Mouse (Mus musculus): ENCODE measurements around the gene Numbl.

Gene Numbl

DNA sequence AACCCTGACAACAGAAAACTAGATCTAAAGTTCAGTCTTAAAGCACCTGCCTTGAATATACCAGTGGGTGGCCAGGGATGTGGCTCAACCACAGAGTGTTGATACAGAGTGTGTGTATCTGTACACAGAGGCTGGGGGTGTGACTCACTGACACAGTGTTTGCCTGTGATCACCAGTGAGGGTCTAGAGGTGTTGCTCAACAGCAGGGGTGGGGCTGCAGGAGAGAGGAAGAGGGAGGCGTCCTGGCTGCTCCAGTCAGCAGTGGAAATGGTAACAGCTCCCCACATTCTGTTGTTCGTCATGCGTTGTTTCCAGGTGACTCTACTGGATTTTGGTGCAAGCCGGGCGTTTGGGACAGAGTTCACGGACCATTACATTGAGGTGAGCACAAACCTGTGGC, 6.3 kb upstream of the Numbl start:
- DNase-seq (ENCODE audit: low read depth, low spot score) = no peak

DNA sequence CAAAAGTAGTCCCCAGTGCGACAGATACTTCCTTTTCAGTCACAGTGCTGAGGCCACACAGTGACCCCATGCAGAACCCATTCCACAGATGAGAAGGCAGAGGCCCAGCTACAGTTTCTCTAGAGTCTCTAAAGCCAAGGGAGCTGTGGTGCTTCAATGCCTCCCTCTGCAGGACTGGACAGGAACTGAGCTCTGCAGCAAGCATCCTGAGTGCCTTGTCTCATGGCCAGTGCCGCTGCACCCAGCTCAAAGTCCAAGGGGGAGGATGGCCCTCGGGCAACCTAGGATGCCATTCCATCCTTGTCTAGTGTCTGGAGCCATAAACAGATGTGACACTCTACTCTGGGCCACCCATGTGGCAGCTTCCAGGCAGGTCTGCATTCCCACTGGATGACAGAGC, 2.5 kb upstream of the Numbl start:
- no peak for DNase-seq (ENCODE audit: low read depth, low spot score)

DNA sequence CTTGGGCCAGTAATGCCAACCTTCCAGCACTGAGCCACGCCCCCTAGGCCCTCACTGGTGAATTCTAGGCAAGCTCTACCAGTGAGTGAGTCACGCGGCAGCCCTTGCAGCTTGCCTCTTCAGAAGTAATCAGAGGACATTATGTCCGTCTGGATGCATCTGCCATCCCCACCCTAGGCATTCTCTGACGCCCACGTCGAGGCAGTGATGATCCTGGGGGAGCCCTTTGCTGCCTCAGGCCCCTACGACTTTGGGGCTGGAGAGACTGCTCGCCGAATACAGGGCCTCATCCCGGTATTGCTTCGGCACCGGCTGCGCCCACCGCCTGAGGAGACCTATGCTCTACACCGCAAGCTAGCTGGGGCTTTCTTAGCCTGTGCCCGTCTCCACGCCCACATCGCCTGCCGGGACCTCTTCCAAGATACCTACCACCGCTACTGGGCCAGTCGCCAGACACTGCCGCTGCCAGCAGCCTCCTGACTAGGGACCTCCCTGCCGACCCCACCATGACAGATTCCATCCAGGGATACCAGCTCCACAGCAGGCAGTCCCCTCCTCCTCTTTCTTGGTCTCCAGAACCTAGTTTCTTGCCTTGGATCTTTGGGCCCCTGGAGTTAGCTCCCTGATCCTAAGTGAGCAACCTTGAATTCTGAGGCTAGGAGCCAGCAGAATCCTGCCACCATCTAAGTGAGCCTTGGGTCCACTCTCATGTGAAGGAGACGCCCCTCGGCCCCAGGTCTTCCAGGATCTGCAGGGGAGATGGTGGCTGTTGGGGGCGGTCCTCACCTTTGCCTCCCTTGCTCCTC, 984 bp upstream of the Numbl start:
- no peak for DNase-seq (ENCODE audit: low read depth, low spot score)

DNA sequence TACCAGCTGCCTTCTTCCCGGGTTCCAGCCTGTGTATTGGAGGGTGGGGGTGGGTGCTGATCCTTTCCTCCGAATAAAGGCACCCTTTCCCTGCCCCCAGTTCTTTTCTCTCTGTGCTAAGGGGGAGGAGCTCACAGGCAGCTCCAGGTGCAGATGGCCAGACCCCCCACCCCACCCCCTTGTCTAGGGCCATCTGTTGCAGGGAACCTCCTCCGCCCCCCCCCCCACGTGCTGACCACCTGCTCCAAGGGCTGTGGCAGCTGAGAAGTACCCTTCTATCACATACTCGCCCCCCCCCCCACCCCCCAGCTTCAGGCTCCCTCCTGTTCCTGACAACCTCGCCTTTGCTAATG, 405 bp upstream of the Numbl start:
- DNase-seq (ENCODE audit: low read depth, low spot score) = no peak

DNA sequence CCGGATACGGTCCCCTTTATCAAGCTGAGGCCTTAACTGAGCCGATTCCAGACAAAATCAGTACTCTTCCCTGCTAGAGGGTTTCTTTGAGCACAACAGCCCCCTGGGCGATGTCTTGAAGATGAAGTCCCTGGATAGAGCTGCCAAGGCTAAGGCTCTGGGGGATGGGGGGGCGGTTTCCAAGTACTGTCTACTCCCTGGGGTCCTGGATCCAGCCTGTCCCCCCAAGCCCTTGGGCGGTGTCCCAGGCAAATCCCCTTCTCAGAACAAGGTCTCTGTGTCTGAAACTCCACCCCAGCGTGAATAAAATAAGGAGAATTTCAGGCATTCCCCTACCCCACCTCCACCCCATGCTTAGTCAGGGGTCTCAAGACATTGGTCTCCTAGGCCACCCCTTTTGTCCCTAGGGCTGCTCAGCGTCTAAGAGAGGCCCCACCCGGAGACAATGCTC, 1.1 kb downstream of the Numbl start:
- no peak for DNase-seq (ENCODE audit: low read depth, low spot score)

DNA sequence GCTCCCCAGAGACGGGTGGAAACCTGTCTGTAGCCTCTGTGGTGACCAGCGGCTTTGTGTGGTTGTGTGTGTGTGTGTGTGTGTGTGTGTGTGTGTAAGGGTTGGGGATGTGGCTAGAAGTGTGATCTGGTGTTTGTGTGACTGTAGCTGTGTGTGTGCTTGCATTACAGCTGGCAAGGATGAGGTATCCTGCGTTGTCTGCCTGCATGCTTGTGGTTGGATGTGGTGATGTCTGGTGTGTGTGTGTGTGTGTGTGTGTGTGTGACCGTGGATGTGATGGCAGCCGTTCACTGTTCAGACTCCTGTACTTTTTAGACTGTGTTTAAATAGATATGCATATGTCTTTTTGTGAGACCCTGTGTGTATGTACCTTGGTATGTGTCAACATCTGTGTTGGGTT, 1.5 kb downstream of the Numbl start:
- DNase-seq (ENCODE audit: low read depth, low spot score) = no peak

DNA sequence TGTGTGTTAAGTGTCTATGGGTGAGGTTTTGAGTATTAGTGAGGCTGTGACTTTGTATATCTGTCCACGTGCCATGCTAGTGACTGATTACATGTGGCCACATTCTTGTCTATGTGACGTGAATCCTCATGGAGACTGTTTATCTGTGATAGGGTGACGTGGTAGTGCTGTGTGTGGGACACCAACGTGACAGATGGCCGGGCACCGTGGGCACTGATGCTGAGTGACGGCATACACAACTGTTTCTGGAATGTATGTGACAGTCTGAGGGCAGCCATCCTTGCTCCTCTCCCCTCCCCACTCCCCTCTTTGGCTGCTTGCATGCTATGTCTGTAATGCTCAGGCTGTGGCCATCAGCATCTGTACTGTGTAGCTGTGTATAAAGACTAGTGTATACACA, 2.6 kb downstream of the Numbl start:
- no peak for DNase-seq (ENCODE audit: low read depth, low spot score)

DNA sequence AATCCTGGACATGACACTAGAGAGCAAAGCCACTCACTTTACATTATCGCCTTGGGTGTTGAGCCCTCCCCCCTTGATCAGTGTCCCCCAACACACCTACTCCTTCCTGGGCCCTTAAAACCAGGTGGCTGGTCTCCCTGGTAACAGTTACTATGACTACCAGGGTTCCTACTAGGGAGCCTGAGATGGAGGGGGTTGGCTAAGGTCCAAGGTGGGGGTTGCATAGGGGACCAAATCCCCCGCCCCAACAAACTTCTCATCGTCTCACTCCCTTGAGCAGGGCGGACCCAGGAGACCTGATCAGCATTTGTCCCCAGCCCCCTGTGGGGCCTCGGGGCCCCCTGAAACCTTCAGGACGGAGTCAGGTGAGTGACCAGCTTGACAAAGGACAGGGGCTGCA, 3.7 kb downstream of the Numbl start:
- DNase-seq (ENCODE audit: low read depth, low spot score) = no peak

DNA sequence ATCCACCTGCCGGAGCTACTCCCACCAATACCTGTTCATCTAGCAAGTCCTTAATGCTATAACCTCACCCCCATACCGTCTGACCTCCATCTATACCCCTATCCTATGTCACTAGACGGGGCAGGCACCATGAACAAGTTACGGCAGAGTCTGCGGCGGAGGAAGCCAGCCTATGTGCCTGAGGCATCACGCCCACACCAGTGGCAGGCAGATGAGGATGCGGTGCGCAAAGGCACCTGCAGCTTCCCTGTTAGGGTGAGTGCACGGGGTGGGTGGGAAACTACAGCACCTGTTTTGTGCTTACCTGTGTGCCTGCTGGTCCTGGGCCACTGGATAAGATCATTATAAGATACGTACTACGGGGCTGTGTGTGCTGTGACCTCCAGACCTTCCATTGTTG, 6.5 kb downstream of the Numbl start:
- no peak for DNase-seq (ENCODE audit: low read depth, low spot score)

DNA sequence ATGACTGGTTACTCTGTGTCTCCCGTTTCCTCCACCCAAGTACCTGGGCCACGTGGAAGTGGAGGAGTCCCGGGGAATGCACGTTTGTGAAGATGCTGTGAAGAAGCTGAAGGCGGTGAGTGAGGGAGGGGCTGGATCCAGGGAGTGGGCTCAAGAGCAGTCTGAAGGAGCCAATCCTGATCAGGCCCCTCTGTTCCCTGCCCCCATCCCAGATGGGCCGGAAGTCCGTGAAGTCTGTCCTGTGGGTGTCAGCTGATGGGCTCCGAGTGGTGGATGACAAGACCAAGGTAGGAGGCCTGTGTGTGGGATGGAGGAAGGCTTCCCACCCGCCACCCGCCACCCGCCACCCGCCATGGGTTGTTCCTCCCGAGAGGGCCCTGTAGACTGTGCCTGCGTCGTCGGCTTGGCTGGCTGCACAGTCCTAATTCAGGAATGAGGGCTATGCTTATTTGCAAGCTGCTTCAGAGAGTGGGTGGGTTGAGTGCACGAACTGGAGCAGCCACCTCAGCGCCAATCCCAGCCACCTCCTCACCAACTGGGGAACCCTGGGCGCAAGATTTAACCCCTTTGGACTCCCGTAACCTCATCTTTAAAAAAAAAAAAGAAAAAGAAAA, 8.4 kb downstream of the Numbl start:
- no peak for DNase-seq (ENCODE audit: low read depth, low spot score)

DNA sequence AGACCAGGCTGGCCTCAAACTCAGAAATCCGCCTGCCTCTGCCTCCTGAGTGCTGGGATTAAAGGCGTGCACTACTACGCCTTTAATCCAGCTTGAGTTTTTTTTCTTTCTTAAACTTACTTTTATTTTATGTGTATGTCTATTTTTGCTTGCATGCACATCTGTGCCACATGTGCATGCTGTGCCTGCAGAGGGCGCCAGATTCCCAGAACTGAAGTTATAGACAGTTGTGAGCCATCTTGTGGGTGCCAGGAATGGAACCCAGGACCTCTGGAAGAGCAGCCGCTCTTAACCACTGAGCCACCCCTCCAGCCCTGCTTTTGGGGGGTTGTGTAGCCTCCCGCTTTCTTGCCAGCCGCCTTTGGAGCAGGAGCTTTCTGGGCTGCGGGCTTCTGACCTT, 13.2 kb downstream of the Numbl start:
- no peak for DNase-seq (ENCODE audit: low read depth, low spot score)

DNA sequence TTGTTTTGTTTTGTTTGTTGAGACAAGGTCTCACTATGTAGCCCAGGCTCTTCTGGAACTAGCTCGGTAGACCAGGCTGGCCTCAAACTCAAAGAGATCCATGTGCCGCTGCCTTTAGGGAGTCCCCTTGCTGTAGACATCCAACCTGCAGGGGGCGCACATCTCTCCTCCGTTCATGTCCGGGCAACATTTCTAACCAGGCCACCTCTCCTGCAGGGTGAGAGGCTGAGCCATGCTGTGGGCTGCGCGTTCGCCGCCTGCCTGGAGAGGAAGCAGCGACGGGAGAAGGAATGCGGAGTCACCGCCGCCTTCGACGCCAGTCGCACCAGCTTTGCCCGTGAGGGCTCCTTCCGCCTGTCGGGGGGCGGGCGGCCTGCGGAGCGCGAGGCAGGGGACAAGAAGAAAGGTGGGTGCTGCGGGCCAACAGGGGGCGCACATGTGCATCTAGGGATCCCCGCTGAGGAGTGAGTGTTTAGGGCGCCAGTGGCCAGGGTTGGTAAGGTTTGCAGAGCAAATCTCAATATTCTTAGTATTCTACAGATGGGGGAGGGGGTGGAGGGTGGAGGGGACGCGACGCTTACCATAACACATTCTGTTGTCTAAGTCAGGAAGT, 15.6 kb downstream of the Numbl start:
- peak; percentile 53 for DNase-seq (ENCODE audit: low read depth, low spot score)

DNA sequence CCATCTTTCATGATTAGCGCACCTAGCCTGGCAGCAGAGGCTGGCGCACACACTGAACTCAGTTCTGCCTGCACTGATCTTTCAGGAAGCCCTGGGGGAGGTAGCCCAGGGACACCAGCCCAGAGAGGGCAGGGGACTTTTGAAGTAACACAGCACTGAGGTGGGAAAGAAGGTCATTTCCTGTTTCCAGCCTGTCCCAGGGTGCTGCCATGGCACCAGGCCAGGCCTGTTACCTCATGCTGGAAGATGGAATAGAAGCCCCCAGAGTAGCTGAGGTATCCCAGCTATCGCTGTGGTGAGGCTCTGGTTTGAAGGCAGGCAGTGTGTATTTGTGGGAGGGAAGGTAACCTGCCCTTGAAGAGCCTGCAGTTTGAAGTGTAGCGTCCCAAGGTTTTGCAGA, 16.7 kb downstream of the Numbl start:
- DNase-seq (ENCODE audit: low read depth, low spot score) = no peak

DNA sequence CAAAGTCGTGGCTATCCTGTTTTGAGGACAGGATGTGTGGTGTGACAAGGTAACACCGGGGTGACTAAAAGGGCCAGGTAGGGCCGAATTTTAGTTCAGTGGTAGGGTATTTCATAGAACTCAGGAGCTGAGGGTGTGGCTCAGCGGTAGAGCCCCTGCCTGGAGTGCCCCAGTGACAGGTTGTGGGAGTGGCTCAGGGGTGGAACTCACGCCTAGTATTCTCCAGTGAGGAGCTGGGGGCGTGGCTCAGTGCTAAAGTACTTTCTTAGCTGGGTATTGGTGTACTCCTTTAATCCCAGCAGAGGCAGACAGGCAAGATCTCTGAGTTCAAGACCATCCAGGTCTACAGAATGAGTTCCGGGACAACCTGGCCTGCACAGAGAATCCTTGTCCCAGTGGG, 17.8 kb downstream of the Numbl start:
- DNase-seq (ENCODE audit: low read depth, low spot score) = no peak

DNA sequence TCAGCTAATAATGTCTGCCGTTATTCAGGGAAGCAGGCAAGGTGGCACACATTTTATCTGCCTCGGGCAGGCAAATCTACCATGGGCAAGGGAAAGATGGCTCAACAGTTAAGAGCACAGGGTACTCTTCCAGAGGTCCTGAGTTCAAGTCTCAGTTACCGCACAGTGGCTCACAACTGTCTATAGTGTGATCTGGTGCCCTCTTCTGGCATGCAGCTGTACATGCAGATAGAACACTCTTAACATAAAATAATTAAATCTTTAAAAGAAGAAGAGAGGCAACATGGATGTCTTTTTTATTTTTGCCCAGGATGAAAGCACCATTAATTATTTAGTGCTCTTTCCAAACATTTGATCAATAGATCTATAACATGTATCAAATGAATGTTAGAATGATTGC, 19.0 kb downstream of the Numbl start:
- DNase-seq (ENCODE audit: low read depth, low spot score) = no peak

DNA sequence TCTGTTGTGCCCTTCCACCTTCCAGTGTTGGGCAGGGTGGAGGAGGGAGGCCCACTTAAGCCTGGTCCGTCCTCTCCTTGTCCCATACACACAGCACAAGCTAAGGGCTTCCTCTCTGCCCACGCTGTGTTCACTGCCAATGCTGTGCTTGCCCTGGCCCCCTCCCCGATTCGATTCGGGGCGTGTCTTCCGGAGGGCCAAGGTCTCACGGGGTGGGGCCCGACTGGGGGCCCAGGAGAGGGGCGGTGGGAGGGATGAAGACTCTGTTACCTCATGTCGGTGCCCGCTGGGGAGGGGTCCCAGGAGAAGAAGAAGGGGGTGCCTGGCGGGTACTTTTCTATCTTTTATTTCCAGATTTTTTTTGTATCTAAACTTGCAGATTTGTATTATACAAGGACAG, 23.5 kb downstream of the Numbl start:
- DNase-seq (ENCODE audit: low read depth, low spot score) = no peak

DNA sequence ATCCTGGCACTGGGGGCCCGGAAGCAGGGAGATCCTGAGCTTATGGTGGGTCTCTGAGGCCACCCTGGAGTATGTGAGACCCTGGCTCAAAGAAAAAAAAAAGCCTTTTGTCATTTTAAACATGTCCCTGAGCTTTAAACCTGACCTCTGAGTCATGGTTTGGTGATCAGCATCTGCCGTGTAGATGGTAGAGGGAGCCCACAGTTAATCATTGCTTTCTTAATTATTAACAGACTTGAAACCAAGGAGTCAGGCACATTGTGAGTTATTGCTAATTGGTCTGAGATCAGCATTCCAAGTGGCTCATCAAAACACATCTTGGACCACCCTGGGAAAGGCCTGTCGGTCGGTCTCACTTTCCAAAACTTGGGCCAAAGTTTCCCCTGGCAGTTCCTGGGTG, 24.0 kb downstream of the Numbl start:
- no peak for DNase-seq (ENCODE audit: low read depth, low spot score)

DNA sequence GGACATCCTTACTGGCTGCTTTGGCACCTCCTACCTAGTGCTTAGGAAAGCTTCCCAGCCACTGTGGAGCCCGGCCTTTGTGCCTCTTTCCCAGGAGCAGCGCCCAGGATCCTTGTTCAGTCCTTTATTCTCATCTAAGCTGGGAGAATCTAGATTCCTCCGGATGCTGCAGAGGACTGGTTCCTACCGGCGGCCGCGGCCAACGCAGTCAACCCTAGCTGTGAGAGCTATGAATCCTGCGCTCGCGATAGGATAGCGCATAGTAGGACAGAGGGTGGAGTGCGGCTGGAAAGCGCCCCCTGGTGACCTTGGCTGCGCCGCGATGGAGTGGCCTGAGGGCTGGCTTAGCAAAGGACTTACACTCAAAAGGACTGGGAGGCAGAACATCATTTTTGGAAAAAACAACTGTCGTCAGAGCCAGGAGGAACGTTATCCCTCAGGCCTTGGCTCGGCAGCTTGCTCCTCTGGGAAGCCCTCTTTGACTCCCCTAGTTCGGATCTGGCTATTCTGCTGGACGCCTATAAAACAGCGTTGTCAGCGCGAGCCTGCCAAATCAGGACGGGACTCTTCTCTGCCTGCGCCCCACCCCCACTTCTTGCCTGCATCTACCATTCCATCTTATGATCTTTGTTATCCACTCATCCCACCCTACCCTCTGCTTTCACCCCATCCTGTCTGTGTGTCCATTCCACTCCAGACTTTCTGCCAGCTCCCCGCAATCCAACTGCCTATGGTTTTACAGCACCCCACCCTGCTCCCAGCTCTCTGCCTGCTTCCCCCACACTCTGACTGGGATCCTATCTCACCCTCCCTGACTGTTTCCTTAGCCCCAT, 26.8 kb downstream of the Numbl start:
- peak; percentile 29 for DNase-seq (ENCODE audit: low read depth, low spot score)

DNA sequence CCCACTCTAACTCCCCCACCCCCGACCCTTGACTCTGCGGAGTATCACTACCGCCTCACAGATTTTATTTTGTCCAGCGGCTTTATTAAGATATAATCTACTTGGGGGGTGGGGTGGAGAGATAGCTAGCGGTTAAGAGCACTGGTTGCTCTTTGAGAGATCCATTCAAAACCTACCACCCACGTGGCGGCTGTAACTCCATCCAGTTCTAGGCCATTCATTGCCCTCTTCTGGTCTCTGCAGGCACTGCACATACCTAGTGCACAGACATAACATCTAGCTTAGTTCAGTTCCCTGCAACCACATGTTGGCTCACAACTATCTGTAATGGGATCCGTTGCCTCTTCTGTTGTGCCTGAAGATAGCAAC, 27.4 kb downstream of the Numbl start:
- DNase-seq (ENCODE audit: low read depth, low spot score) = peak; percentile 76

DNA sequence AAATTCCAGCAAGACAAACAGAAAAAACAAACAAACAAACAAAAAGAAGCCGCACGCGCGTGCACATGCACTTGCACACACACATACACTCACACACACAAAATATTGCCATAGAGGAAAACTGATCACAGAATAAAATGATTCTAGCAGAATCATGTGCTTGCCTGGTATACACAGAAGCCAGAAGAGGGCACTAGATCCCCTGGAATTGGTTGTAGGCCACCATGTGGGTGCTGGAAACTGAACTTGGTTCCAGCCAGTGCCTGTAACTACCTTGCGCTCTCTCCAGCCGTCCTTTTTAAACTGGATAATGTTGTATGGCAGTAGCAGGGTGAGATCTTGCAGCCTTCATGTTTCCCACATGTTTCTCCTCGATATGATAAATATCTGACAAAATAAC, 30.5 kb downstream of the Numbl start:
- DNase-seq (ENCODE audit: low read depth, low spot score) = no peak

DNA sequence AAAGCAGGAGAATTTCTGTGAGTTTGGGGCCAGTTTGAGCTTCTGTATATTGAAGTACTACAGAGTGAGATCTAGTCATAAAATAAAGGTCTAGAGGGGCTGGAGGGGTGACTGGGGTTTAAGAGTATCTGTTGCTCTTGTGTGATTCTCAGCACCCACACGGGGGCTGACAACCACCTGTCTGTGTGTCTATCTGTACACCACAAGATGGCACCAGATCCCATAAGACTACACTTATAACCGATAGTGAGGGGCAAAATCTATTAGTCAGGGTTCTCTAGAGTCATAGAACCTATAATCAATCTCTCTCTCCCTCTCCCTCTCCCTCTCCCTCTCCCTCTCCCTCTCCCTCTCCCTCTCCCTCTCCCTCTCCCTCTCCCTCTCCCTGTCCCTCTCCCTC, 32.3 kb downstream of the Numbl start:
- no peak for DNase-seq (ENCODE audit: low read depth, low spot score)

DNA sequence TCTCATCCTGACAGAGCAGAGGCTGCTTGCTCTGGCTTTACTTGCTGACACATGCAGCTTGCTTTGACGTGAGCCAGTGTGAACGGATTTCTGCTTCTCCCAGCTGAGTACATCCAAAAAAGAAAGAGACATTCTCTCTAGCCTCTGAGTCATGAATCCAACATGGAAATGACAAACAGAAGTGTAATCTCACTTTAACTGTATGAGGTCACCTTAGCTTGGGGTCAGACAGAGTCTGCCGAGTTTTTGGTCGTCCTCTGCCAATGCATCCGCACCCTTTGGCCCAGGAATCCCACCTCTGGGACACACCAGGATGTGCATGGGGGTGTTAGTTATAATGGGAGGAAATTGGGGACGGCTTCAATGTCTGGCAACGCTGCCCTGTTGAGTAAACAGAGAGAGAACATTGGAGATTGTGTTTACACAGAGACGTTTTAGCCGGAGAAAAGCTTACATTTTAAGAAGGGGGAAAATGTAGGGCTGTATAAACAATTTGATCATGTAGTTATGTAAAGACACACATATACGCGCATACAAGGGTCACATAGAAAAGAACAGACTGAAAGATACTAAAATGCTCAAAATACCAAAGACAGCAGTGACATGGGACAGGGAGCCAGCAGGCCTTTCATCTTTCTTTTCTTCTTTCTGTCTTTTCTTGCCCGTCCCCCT, 33.7 kb downstream of the Numbl start:
- no peak for DNase-seq (ENCODE audit: low read depth, low spot score)

Measured in forelimb bud, embryonic 11.5 days (tissue).